Mouse (Mus musculus): ENCODE data around the gene Cyp2d10.

DNA sequence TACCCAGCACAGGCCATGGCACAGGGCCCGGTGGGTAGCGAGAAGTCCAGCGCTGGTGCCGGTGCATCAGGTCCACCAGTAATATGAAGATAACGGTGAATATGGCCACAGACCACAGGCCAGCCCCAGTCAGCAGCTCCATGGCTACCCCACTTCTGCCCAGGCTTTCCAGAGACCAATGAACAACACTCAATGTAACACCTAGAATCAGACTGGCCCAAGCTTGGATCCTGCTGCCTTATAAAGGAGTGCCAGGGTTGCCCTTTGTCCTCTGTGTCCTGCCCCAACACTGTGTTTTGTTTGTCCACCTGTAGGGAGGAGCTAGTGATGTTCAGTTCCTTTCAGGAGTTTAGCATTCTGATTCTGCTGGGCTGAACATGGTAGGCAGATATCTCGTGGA, at the start of gene Cyp2d10:
- TF ChIP-seq USF1 (IDR thresholded peaks at IDR 0.05; ENCODE audit: low read depth) (no peak), POLR2A (IDR thresholded peaks at IDR 0.05; ENCODE audit: insufficient read length, low read depth) (no peak), TCF12 (IDR thresholded peaks at IDR 0.05; ENCODE audit: insufficient read depth, poor library complexity, severe bottlenecking) (no peak), POLR2AphosphoS2 (IDR thresholded peaks at IDR 0.05; ENCODE audit: insufficient read length, low read depth) (no peak), E2F4 (IDR thresholded peaks at IDR 0.05; ENCODE audit: insufficient read depth) (no peak), REST (IDR thresholded peaks at IDR 0.05; ENCODE audit: insufficient read depth, insufficient read length) (no peak), CEBPB (IDR thresholded peaks at IDR 0.05; ENCODE audit: insufficient read depth, poor library complexity, severe bottlenecking) (no peak), MAX (IDR thresholded peaks at IDR 0.05; ENCODE audit: low read depth) (no peak), MYOG (IDR thresholded peaks at IDR 0.05; ENCODE audit: control insufficient read depth in 1 of 3, insufficient read depth in 1 of 3, insufficient read length in 2 of 3, low read depth in 2 of 3) (no peak), MYOD1 (IDR thresholded peaks at IDR 0.05; ENCODE audit: control insufficient read depth in 1 of 3, insufficient read length in 2 of 3, low read depth in 2 of 3) (no peak)
